Mouse (Mus musculus) erythroblast, embryonic 14.5 days (primary cell): ENCODE data around the gene Lypd5.

Experiments
- GATA1 ChIP-seq: IDR thresholded peaks from 2 replicates; pipeline ENCODE4 v1.6.1; 2012; ENCODE audit warnings: low read length, inconsistent platforms, mixed read lengths
- TAL1 ChIP-seq: IDR thresholded peaks from 3 replicates; pipeline ENCODE4 v1.6.1; 2012; ENCODE audit warnings: low read length, inconsistent platforms, mixed read lengths

- TF ChIP-seq TAL1 (no peak), GATA1 (no peak)
These were observed 21.6 kb upstream of the Lypd5 start for GRCm38 (mm10) chr7:24327281-24327975.
